Mouse (Mus musculus) gastrocnemius, adult 2 months (tissue): ENCODE results near the gene Klhl35. TPM values are rescaled to one million over a fixed set of nuclear protein-coding genes. Genes with fewer than 3 reads are reported as not detected.

Experiments
- DNase-seq: peaks from one replicate; pipeline ENCODE4 v3.0.0; 2022
- H3K27ac ChIP-seq: fragments of 200-600 bp; 2 replicates; pipeline ENCODE4 v1.8.1; 2022; ENCODE audit warnings: mild to moderate bottlenecking
- H3K4me3 ChIP-seq: fragments of 200-600 bp; 2 replicates; pipeline ENCODE4 v1.8.1; 2022; ENCODE audit warnings: mild to moderate bottlenecking, moderate library complexity
- CTCF ChIP-seq: fragments of 200-600 bp; IDR thresholded peaks from 2 replicates; pipeline ENCODE4 v1.8.1; 2022; ENCODE audit warnings: antibody characterized with exemption, mild to moderate bottlenecking, moderate library complexity
- intact Hi-C: fragments of 180-260 bp; cut with DNase I; formaldehyde crosslinking; loops from one replicate; pipeline ENCODE4 v1.15.1; 2025
- long read RNA-seq, 2 experiments: library from polyadenylated mRNA; stranded (forward); transcript quantifications; one replicate each; pipeline ENCODE4 v2.0.0; 2021
- total RNA-seq, 2 experiments: library from RNA; stranded (reverse); gene quantifications; 2 replicates each; pipeline ENCODE4 v1.2.3; 2021

Gene Klhl35
- not detected for total RNA-seq
- long read RNA-seq, experiment 1, partial matches to known transcripts: 0 of 1 reads
- long read RNA-seq, experiment 1, other reads (novel, unspliced or antisense): 1 of 1 reads
- long read RNA-seq, experiment 2: 0 reads

DNA sequence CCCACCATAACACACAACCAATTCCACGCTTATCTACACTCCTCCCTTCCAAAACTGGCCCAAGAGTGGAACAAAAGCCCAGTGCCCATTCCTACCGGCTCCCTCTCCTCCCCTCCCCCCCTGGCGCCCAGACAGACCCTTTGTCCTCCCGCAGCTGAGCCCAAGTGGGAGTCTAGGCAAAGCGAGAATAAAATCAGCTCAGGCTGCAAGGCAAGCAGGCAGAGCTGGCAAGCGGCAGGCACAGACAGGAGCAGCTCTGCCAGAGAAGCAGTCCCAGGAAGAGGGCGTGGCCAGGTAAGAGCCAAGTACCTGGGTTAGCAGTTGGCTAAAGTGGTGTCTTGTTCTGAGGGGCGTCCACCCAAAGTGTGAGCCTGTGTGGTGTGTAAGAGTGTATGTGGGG is at the start of gene Klhl35:
Klhl35 (plus strand) TSS at position 194 of the 400 bp plus-strand sequence.
- intact Hi-C loops: no loop called here
- H3K27ac ChIP-seq: no peak within 1 kb of the TSS
- TF ChIP-seq CTCF: no peak
- H3K4me3 ChIP-seq: no peak within 1 kb of the TSS
- DNase-seq: no peak

DNA sequence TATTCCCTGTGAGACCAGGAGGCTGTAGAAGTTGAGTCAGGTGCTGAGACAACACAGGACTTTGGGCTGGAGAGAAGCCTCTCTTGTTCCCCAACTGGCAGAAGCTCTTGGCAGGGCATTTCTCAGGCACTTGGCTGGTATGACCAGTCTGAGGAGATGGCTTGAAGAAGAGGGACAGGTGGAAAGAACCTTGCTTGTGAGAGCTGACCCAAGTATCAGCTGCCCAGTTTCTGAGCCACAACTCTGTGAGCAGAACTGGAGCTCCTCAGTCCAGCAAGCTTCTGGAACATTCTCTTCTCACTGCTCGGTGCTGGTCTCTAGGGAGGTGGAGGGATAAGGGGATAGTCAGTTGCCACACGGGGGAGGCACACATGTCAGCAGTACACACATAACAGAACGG is 46.5 kb upstream of the Klhl35 start:
- H3K27ac ChIP-seq: peak overlapping the region; percentile 83
- DNase-seq: peak; percentile 73
- intact Hi-C loops: loop anchor here (5.0 kb wide), 1 partner anchor 37 kb away; the partner anchor contains the start of gene Gdpd5
- TF ChIP-seq CTCF: no peak
- no peak overlapping the region for H3K4me3 ChIP-seq

DNA sequence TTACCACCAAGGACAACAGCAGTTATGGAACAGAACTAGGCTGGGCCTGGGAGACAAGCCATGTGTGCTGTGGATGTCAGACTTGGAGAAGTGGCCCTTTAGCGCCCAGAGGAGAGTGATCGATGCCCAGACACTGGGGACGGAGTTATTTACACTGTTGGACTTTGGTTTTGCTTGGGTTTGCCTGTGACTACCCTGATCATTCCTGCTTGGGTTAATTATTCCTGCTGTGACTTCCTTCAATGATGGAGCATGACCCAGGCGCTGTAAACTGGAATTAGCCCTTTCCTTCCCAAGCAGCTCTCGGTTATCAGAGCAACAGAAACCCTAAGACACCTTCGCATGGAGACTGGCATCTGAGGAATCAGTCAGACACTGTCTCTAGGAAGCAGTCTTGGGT is 44.8 kb upstream of the Klhl35 start:
- Histone ChIP-seq H3K4me3 (no peak overlapping the region), H3K27ac (no peak overlapping the region)
- intact Hi-C loops: no loop called here
- DNase-seq: no peak
- TF ChIP-seq CTCF: no peak

DNA sequence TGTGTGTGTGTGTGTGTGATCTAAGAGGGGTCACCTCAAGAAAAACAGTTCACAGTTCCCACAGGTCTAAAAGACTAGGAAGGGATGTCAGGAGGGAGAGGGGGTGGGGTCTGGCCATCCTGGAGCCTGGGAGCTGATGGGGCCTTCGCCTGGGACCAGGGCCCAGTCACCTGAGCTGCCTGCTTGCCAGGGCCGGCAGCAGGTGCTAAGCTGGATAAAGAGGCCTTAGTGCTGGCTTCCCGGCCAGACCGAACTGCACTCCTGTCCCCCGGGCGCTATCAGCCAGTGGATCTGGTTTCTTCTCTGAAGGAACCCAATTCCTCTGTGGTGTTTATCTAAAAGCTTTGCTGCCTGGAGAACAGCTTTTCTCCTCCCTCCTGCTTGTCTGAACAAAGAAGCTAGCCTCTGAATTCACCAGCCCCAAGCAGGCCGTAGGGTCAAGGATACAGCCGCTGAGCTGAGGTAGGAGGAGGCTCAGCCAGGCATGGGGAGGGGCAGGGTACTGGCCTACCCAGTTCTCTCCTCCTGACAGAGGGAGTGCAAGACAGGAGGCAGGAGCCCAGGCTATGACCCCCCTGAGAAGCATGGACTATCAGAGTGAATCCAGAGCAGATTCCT is 41.2 kb upstream of the Klhl35 start:
- peak; percentile 71 for DNase-seq
- H3K27ac ChIP-seq: peak overlapping the region; percentile 46

DNA sequence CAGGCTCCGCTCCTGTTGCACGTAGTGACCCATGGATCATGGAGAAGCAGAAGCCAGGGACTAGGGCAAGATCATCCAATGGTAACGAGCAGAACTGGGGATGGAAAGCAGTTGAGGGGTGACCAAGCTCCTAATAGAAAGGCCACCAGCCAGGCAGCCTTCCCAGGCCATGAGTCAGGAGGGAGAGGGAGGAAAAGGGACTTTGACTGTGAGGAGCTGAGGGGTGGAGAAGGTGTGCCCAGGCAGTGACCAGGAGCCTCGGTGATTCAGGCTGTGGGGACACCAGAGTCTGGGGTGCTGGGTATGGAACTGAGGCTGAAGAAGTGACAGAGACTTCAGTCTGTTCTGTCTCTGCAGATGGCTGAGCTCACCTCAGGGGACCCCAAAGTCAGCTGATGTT is 40.1 kb upstream of the Klhl35 start:
- DNase-seq: no peak
- Histone ChIP-seq H3K27ac (no peak overlapping the region; the same call in 1 of the 2 replicates), H3K4me3 (no peak overlapping the region)
- intact Hi-C loops: no loop called here
- TF ChIP-seq CTCF: no peak

More for the DNA sequence above, 41.2 kb upstream of the Klhl35 start:
- no peak for TF ChIP-seq CTCF
- intact Hi-C loops: no loop called here
- H3K4me3 ChIP-seq: no peak overlapping the region

DNA sequence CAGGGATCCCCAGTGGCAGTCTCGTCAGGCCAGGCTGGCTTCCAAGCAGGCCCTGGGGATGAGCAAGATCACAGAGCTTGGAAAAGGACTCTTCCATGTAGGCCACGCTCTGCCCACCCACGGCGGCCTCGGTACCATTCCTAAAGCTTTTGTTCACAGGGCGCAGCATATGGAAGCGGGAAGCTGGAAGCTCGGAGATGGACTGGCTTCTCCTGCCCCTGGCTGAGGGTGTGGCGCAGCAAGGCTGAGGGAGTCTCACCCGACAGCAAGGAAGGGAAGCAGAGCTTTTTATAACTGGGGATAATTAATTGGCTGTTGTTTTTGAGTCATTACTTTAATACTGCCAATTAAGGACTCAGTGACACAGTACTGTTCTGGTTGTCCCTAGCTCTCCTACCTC is 38.8 kb upstream of the Klhl35 start:
- TF ChIP-seq CTCF: no peak
- intact Hi-C loops: no loop called here
- no peak overlapping the region for H3K4me3 ChIP-seq
- peak overlapping the region; percentile 62 for H3K27ac ChIP-seq
- DNase-seq: no peak

DNA sequence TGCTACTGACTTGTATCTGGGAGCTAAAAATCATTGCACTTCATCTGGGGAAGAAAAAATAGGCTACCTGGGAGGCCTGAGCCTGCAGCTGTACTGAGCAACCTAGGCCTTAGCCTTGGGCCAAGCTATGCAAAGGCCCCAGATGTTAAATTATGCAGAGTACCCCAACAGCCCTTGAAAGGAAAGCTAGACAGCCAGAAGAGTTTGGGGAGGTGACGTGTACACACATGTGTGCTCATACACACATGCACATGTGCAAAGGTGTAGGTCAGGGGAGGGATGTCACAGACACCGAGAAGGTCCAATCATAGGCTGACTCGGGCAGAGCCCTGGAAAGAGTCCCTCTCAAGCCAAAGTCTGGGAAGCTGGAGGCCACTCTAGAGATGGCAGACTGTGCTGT is 37.8 kb upstream of the Klhl35 start:
- H3K27ac ChIP-seq: peak overlapping the region; percentile 3
- intact Hi-C loops: no loop called here
- TF ChIP-seq CTCF: no peak
- H3K4me3 ChIP-seq: no peak overlapping the region
- no peak for DNase-seq

DNA sequence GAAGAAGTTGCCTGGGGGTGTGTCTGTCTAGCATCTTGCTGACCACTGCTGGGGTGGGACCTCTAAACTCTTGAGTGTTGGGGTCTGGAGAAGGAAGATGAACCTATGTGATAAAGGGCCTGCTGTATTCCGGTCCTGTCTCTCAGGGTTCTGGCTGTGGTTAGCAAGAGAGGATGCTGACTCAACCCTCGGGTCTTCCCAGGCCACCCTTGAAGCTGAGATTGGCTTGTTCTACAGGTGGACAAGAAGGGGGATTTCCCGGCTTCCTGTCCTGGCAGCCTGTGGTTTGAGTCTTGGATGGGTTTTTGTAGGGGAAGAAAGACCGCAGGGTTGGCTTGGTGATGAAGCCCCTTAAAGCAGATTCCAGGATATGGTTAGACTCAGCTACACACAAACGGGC is 37.0 kb upstream of the Klhl35 start:
- TF ChIP-seq CTCF: no peak
- intact Hi-C loops: no loop called here
- H3K4me3 ChIP-seq: no peak overlapping the region
- no peak for DNase-seq
- no peak overlapping the region for H3K27ac ChIP-seq

DNA sequence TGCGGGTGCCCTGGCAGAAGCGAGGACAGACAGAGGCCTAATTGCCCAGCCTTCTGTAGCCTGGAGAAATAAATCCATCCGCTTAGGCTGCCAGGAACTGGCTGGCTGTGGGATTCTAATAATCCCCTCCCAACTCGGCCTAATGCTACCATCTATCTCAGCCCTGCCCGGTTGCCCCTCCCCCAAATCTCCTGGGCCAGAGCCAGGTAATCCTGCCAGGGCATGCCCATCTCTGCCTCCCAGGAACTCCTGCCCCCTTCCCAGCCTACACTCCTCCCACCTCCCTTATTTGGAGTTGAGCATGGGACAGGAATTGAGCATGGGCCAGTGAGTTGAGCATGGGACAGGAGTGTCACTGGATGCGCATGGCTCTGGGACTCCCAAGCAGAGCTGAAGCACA is 36.0 kb upstream of the Klhl35 start:
- no peak overlapping the region for H3K27ac ChIP-seq
- no peak for TF ChIP-seq CTCF
- H3K4me3 ChIP-seq: no peak overlapping the region
- peak; percentile 42 for DNase-seq
- intact Hi-C loops: no loop called here

DNA sequence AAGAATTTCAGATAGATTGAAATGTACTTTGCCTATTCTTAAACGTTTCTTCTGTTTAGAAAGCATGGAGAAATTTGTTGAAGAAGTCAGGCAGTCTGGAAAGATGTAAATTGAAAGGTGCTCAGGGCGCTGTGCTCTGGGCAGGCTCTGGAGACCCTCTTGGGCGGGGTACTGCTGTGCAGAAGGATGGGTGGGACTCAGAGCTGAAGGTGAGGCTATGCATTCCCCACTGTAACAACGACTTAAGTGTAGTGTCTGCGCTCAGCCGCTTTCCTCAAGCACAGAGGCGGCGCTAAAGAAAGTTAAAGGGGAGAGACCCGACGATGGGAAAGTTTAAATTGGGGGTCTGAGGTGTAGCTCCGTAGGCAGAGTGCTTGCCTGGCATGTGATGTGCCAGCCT is 35.6 kb upstream of the Klhl35 start:
- no peak for TF ChIP-seq CTCF
- no peak overlapping the region for H3K27ac ChIP-seq
- no peak for DNase-seq
- H3K4me3 ChIP-seq: no peak overlapping the region
- intact Hi-C loops: no loop called here

DNA sequence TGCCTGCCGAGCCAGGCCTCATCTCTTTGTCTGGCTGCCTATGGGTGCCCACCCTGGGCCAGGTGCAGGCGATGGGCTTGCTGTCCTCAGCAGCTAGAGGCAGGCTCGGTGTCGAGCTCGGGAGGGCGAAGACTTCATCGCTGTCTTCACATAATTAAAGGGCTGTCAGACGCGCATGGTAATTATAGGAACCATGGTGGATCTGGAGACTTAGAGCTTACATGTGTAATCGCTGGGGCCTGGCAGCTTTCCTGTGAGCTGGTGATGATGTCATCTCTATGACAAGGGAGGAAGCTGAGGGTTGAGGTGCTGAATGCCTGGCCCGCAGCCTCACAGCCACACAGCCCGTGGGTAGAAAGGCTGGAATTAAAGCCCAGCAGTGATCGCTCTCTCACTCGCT is 33.6 kb upstream of the Klhl35 start:
- intact Hi-C loops: no loop called here
- DNase-seq: no peak
- no peak for TF ChIP-seq CTCF
- H3K27ac ChIP-seq: no peak overlapping the region
- H3K4me3 ChIP-seq: no peak overlapping the region

DNA sequence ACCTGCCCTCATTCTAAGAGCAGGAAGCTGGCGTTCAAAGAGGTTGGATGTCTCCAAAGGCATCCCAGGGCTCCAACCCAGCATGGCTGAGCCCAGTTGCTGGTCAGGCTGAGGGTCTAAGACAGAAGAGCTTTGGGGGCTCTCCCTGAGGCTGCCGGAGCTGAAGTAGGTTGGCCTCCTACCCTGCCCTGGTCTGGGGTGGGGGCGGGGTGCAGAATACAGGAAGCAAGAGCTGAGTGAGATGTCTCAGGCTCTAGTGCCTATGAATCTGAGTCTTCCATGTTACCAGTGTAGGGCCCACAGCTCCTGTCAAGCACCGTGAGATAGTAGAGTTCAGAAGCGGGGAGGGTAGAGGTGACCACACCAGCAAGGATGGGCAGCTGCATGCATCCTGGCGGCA is 32.9 kb upstream of the Klhl35 start:
- no peak for DNase-seq
- intact Hi-C loops: no loop called here
- Histone ChIP-seq H3K27ac (no peak overlapping the region), H3K4me3 (no peak overlapping the region)
- TF ChIP-seq CTCF: no peak

DNA sequence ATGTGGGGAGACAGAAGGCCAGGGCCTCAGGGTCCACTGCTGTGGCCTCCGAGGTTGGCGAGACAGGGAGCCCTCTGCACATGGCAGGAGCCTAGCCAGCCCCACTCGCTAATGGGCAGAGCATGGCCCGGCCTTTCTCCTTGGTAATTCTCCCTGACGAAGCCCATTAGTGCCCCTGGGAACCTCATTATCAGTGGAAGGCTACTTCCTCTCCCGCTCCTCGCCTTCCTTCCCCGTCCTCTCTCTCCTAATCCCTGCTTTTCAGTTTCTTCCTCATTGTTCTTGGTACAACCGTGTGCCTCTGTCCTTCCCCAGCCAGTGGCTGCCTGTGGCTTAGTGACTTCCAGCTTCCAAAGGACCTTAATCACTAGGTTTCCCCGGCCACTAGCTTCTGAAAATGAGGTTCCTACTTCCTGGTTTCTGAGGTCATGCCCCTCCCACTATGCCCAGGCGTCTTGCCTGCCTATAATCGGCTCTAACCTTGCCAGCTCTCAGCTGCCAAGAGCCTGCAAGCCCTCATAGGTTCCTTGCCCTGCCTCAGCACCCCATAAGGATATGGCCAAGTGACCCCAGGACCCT is 31.0 kb upstream of the Klhl35 start:
- no peak for DNase-seq
- TF ChIP-seq CTCF: no peak
- intact Hi-C loops: no loop called here
- H3K4me3 ChIP-seq: no peak overlapping the region
- H3K27ac ChIP-seq: no peak overlapping the region

DNA sequence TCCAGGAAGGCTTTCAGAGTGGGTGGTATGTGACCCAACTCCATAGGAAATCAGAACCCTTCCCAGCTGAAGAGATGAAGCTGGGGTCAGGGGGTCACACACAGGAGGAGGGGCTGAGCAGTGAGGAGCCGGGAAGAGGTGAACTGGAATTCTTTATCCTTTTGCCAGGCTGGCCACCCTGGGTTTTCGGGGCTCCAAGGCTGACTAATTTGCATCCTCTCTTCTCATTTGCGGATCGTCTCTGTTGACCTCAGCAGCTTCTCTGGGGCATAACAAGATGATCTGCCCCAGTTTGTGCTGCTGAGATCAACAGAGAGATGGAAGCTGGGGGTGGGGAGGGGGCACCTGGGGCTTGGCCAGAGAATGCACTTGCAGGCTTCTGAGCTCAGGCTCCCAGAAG is 29.3 kb upstream of the Klhl35 start:
- Histone ChIP-seq H3K27ac (no peak overlapping the region), H3K4me3 (no peak overlapping the region)
- no peak for DNase-seq
- intact Hi-C loops: no loop called here
- TF ChIP-seq CTCF: no peak
